Mouse (Mus musculus): Measurements from ENCODE around the gene P3h4. TPM values are rescaled to one million over a fixed set of nuclear protein-coding genes. Genes with fewer than 3 reads are reported as not detected.

Gene P3h4
- polyA plus RNA-seq (2015; fragmentation: Nextera tagmentation; extraction: Ambion mirVana): 52.1 and 53.7 TPM in 2 replicates

DNA sequence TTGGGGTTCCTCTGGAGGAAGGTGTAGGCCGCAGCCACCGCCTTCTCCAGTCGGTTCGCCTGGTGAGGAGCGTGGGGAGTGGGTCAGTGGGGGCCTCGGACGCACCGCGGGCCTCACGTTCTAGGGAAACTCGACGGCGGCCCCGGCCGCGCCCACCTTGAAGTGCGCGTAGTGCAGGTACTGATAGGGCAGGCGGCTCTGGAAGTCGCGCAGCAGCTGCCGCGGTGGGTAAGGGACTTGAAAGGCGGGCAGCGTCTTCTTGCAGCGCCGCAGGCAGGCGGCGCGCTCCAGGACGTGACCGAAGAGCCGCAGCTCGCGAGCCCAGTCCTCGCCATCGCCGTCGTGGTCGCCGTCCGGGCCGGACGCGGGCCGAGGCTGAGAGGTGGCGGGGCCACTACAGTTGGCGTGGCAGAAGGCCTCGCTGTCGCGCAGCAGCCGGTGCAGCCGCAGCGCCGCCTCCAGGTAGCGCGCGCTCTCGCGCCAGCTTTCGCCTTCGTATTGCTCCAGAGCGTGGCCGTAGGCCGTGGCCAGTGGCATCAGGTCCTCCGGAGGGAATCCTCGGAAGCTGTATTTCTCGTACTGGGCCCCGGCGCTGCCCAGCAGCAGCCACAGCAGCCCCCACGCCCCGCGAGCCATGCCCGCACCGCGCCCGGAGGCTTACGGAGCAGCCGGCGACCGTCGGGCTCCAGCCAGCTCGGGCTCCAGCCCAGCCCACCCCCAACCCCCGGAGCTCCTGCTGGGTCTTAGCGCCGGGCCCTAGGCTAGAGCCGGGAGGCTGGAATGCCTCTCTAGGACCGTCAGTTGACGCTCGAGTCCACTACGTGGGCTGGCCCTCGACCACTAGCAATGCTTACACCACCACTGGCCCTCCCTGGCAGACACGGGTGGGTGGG lies at the start of gene P3h4:
P3h4 (minus strand) TSS at position 816 of the 893 bp plus-strand sequence.

DNA sequence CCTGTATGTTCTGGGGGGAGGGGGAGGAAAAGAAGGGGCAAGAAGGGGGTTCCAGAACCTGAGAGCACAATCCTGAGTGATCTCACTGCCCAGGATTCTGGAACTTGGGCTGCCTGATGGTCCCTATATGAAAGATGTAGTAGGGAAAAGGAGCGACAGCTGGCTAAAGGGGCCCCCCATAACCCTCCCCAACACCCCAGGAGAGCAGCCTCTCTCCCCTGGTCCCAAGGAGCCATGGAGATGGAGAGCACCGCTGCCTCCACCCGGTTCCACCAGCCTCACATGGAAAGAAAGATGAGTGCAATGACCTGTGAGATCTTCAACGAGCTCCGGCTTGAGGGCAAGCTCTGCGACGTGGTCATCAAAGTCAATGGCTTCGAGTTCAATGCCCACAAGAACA lies 27.2 kb upstream of the P3h4 start, which contains the start of the genes Nt5c3b and Klhl10:
Nt5c3b (minus strand) TSS at position 12 of the 400 bp plus-strand sequence.
Klhl10 (plus strand) TSS at position 121 of the 400 bp plus-strand sequence.

DNA sequence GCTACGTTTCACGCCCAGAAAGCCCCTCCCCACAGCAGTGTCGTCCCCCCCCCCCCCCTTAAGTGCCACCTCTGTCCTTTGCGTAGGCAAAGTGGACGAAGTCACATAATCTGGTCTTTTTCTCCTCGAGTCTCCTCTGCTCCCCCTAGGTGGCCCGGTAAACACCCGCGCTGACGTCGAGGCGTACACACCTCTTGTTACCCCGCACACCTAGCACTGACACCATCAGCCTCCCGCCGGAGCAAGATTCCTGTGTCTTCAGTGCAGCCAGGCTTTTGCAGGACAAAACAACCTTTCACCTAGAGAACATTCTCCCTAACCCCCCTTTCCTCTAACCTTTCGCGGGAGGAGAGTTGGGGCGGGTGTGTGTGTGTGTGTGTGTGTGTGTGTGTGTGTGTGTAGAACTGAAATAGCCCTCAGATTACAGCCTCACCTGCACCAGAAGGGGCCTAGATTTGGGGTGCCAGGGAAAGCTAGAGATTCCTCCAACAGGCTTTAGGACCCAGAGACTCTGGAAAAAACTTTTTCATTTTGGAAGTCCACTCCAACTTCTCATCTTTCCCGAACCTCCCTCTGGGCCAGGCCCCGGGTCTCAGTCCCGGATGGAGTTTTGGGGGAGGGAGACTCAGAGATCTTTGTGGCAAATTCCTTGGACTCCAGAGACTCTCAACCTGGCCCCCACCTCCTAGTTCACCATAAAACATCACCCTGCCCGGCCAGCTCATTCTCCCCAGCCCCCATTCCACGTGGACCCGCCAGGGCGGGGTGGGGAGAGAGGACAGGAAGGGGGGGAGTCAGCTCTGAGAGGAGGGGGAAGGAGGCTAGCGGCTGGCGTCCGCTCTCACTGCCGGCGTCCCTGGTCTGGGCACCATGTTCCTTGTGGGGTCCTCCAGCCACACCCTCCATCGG lies 532 bp upstream of the P3h4 start, which contains the start of gene Fkbp10:
Fkbp10 (plus strand) TSS at position 784 of the 909 bp plus-strand sequence.

DNA sequence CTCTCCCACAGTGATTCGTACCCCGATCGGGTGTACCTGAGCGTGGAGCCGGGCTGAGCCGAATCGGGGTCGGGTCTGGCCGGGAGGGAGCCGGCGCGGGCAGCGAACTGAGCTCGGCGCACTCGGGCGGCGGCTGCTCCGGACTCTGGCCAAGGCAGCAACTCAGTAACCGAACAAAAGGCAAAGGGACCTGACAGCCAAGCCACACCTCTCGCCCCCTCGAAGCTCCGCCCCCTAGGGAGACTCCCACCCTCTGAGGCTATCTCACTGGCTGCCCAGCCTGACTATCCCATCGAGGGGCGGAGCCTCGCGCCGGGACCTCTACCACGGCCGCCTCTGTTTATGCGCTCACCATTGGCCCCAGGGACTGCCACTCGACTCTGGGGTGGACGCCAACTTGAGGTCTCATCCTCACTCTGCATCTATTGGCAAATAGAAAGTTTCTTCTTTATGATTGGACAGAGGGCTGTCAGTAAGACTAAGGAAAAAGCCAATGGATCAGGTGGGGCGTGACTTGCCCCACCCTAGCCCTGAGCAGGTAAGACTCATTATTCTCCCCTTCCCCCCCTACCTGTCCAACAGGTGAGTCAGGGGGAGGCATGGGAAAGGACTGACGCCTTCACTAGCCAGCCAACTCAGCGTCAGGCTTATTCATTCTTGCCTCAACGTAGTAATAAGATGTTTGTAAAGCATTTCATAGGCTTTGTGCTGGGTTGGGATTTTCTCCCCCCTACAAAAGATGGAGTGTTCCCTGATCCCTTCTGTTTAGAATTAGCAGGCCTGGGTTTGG lies 16.8 kb downstream of the P3h4 start, which contains the start of gene Jup:
Jup (minus strand) TSS at position 164 of the 790 bp plus-strand sequence.

Small RNAs within 50 kb of the gene (microRNA-seq; reads per million reads assigned to microRNA genes)
- not detected for gene Gm27374 (ENCODE audit: borderline replicate concordance, insufficient number of aligned reads)

Other genes with a start within 250 kb of the P3h4 start
- 0.08 TPM in 1 of 2 replicates, not detected in the other for gene Krt9, start 221.6 kb downstream of the P3h4 start, polyA plus RNA-seq (2015; fragmentation: Nextera tagmentation; extraction: Ambion mirVana)
- 9.3 and 9.4 TPM in 2 replicates for gene Krt14, start 207.3 kb downstream of the P3h4 start, polyA plus RNA-seq (2015; fragmentation: Nextera tagmentation; extraction: Ambion mirVana)
- gene Krt16, start 165.9 kb downstream of the P3h4 start, polyA plus RNA-seq (2015; fragmentation: Nextera tagmentation; extraction: Ambion mirVana): not detected in 2 replicates
- 0.72 and 0.82 TPM in 2 replicates for gene Krt17, start 153.8 kb downstream of the P3h4 start, polyA plus RNA-seq (2015; fragmentation: Nextera tagmentation; extraction: Ambion mirVana)
- not detected in 2 replicates for gene Krt42, start 145.0 kb downstream of the P3h4 start, polyA plus RNA-seq (2015; fragmentation: Nextera tagmentation; extraction: Ambion mirVana)
- 1,336 and 1,597 TPM in 2 replicates for gene Eif1, start 95.0 kb downstream of the P3h4 start, polyA plus RNA-seq (2015; fragmentation: Nextera tagmentation; extraction: Ambion mirVana)
- gene Gast, start 80.4 kb downstream of the P3h4 start, polyA plus RNA-seq (2015; fragmentation: Nextera tagmentation; extraction: Ambion mirVana): 0.72 TPM in 1 of 2 replicates, not detected in the other
- gene Hap1, start 58.7 kb downstream of the P3h4 start, polyA plus RNA-seq (2015; fragmentation: Nextera tagmentation; extraction: Ambion mirVana): 59.6 and 68.7 TPM in 2 replicates
- gene Jup, start 17.1 kb downstream of the P3h4 start, polyA plus RNA-seq (2015; fragmentation: Nextera tagmentation; extraction: Ambion mirVana): 48.8 and 57.2 TPM in 2 replicates
- gene Fkbp10, start 861 bp upstream of the P3h4 start, polyA plus RNA-seq (2015; fragmentation: Nextera tagmentation; extraction: Ambion mirVana): 61.0 and 61.6 TPM in 2 replicates
- gene Nt5c3b, start 27.0 kb upstream of the P3h4 start, polyA plus RNA-seq (2015; fragmentation: Nextera tagmentation; extraction: Ambion mirVana): 137 and 142 TPM in 2 replicates
- 0.39 and 0.88 TPM in 2 replicates for gene Klhl10, start 27.1 kb upstream of the P3h4 start, polyA plus RNA-seq (2015; fragmentation: Nextera tagmentation; extraction: Ambion mirVana)
- 3.5 and 5.8 TPM in 2 replicates for gene Klhl11, start 57.9 kb upstream of the P3h4 start, polyA plus RNA-seq (2015; fragmentation: Nextera tagmentation; extraction: Ambion mirVana)
- 194 and 398 TPM in 2 replicates for gene Acly, start 113.2 kb upstream of the P3h4 start, polyA plus RNA-seq (2015; fragmentation: Nextera tagmentation; extraction: Ambion mirVana)
- 0.84 and 1.9 TPM in 2 replicates for gene Ttc25, start 130.8 kb upstream of the P3h4 start, polyA plus RNA-seq (2015; fragmentation: Nextera tagmentation; extraction: Ambion mirVana)
- gene Cnp, start 160.1 kb upstream of the P3h4 start, polyA plus RNA-seq (2015; fragmentation: Nextera tagmentation; extraction: Ambion mirVana): 53.5 and 65.6 TPM in 2 replicates
- 42.2 and 47.3 TPM in 2 replicates for gene Nkiras2, start 204.4 kb upstream of the P3h4 start, polyA plus RNA-seq (2015; fragmentation: Nextera tagmentation; extraction: Ambion mirVana)
- 99.2 and 155 TPM in 2 replicates for gene Dnajc7, start 205.3 kb upstream of the P3h4 start, polyA plus RNA-seq (2015; fragmentation: Nextera tagmentation; extraction: Ambion mirVana)